Mouse (Mus musculus) midbrain, embryonic 12.5 days (tissue): ENCODE results near the gene Pdzd2. TPM values are rescaled to one million over a fixed set of nuclear protein-coding genes. Genes with fewer than 3 reads are reported as not detected.

Experiments
- ATAC-seq: fragments of 200-750 bp; cut with Nextera tagmentation; 2 replicates; pipeline ENCODE4 v1.8.0; 2017; ENCODE audit warnings: low read depth, moderate TSS enrichment, moderate library complexity; ENCODE audit not compliant: low FRiP score
- H3K27ac ChIP-seq: fragments of 300-500 bp; sonication (generic); replicated peaks from 2 replicates; pipeline ENCODE4 v1.5.1; 2016; ENCODE audit warnings: mild to moderate bottlenecking
- H3K27me3 ChIP-seq: fragments of 300-500 bp; sonication (generic); 2 replicates; pipeline ENCODE4 v1.6.1; 2016; ENCODE audit warnings: mild to moderate bottlenecking
- H3K36me3 ChIP-seq: fragments of 300-500 bp; sonication (generic); 2 replicates; pipeline ENCODE4 v1.6.1; 2016
- H3K4me1 ChIP-seq: fragments of 300-500 bp; sonication (generic); 2 replicates; pipeline ENCODE4 v1.6.1; 2016
- H3K4me2 ChIP-seq: fragments of 300-500 bp; sonication (generic); replicated peaks from 2 replicates; pipeline ENCODE4 v1.6.1; 2016; ENCODE audit warnings: mild to moderate bottlenecking, moderate library complexity
- H3K4me3 ChIP-seq: fragments of 300-500 bp; sonication (generic); 2 replicates; pipeline ENCODE4 v1.5.1; 2016; ENCODE audit warnings: mild to moderate bottlenecking
- H3K9ac ChIP-seq: fragments of 300-500 bp; sonication (generic); replicated peaks from 2 replicates; pipeline ENCODE4 v1.6.1; 2016; ENCODE audit warnings: mild to moderate bottlenecking, moderate library complexity
- H3K9me3 ChIP-seq: fragments of 300-500 bp; sonication (generic); 2 replicates; pipeline ENCODE4 v1.6.1; 2016; ENCODE audit warnings: mild to moderate bottlenecking
- WGBS: fragments of 180-500 bp; shearing (Covaris S2); methylation state at CpG from one replicate; pipeline ENCODE4 v1.1.7; 2016; 5-methylcytosine and 5-hydroxymethylcytosine counted together
- polyA plus RNA-seq: library from polyadenylated mRNA; unstranded; fragments of >200 nt; fragmentation: Nextera tagmentation; extraction: Ambion mirVana; gene quantifications from 2 replicates; pipeline ENCODE4 v1.2.1, GENCODE M21; 2016

Pdzd2 gene
- polyA plus RNA-seq, 1 experiment from 2014 or later, result 9.5 TPM

- Histone ChIP-seq H3K27me3 (peaks cover 8% of the 10 kb centered on the region), H3K4me2 (no peak overlapping the region), H3K4me1 (peaks cover 20% of the 10 kb centered on the region), H3K4me3 (no peak overlapping the region), H3K36me3 (no peaks in the 10 kb centered on the region), H3K9me3 (no peaks in the 10 kb centered on the region), H3K9ac (no peak overlapping the region), H3K27ac (0 out of 2 replicates have a peak overlapping the region, but pooled peaks have one; percentile 20)
- no peak; the same call in none of the 2 replicates for ATAC-seq
- 82% methylated on average over 15 of the region's 15 CpGs for WGBS
Observed at GRCm38 (mm10) chr15:12365416-12366071, 374.2 kb downstream of the Pdzd2 start.

GRCm38 (mm10) chr15:12364096-12364495, 375.6 kb downstream of the Pdzd2 start:
- no peaks in the 10 kb centered on the region for H3K36me3 ChIP-seq
- no peak overlapping the region for H3K27ac ChIP-seq
- H3K27me3 ChIP-seq, result no peaks in the 10 kb centered on the region; the same call in 1 of the 2 replicates
- H3K4me2 ChIP-seq, result no peak overlapping the region
- peaks cover 20% of the 10 kb centered on the region for H3K4me1 ChIP-seq
- WGBS, result 90% methylated on average over 4 of the region's 4 CpGs
- no peak overlapping the region for H3K4me3 ChIP-seq
- H3K9ac ChIP-seq, result no peak overlapping the region
- ATAC-seq, result no peak
- no peaks in the 10 kb centered on the region for H3K9me3 ChIP-seq

- Histone ChIP-seq H3K9me3 (no peaks in the 10 kb centered on the region), H3K4me3 (no peak overlapping the region), H3K36me3 (no peaks in the 10 kb centered on the region), H3K4me2 (no peak overlapping the region), H3K27me3 (no peaks in the 10 kb centered on the region; the same call in 1 of the 2 replicates), H3K9ac (no peak overlapping the region), H3K27ac (no peak overlapping the region), H3K4me1 (peaks cover 13% of the 10 kb centered on the region)
- no peak for ATAC-seq
- 91% methylated on average over 6 of the region's 6 CpGs for WGBS
Observed at GRCm38 (mm10) chr15:12362701-12363040, 377.1 kb downstream of the Pdzd2 start.

GRCm38 (mm10) chr15:12362001-12362700, 377.6 kb downstream of the Pdzd2 start:
- Histone ChIP-seq H3K36me3 (no peaks in the 10 kb centered on the region), H3K9me3 (no peaks in the 10 kb centered on the region), H3K27ac (no peak overlapping the region), H3K4me3 (no peak overlapping the region), H3K9ac (no peak overlapping the region), H3K4me1 (peaks cover 13% of the 10 kb centered on the region), H3K4me2 (no peak overlapping the region), H3K27me3 (no peaks in the 10 kb centered on the region; the same call in 1 of the 2 replicates)
- no peak for ATAC-seq
- WGBS, result 89% methylated on average over 14 of the region's 14 CpGs

- Histone ChIP-seq H3K9ac (no peak overlapping the region), H3K4me1 (peaks cover 3% of the 10 kb centered on the region), H3K4me2 (no peak overlapping the region), H3K36me3 (no peaks in the 10 kb centered on the region; the same call in 1 of the 2 replicates), H3K4me3 (no peak overlapping the region), H3K27ac (no peak overlapping the region), H3K9me3 (no peaks in the 10 kb centered on the region), H3K27me3 (no peaks in the 10 kb centered on the region; the same call in 1 of the 2 replicates)
- 78% methylated on average over 19 of the region's 19 CpGs for WGBS
- ATAC-seq, result no peak
Observed at GRCm38 (mm10) chr15:12360519-12361212, 379.1 kb downstream of the Pdzd2 start.

GRCm38 (mm10) chr15:12358384-12358783, 381.3 kb downstream of the Pdzd2 start:
- Histone ChIP-seq H3K4me3 (no peak overlapping the region), H3K27ac (no peak overlapping the region), H3K36me3 (peaks cover 10% of the 10 kb centered on the region), H3K4me1 (no peaks in the 10 kb centered on the region), H3K9ac (no peak overlapping the region), H3K9me3 (no peaks in the 10 kb centered on the region), H3K4me2 (no peak overlapping the region), H3K27me3 (no peaks in the 10 kb centered on the region)
- WGBS, result 96% methylated on average over 5 of the region's 5 CpGs
- ATAC-seq, result no peak

- H3K27me3 ChIP-seq, result no peaks in the 10 kb centered on the region
- no peaks in the 10 kb centered on the region for H3K4me1 ChIP-seq
- H3K27ac ChIP-seq, result no peak overlapping the region
- no peak overlapping the region for H3K4me3 ChIP-seq
- H3K4me2 ChIP-seq, result no peak overlapping the region
- peaks cover 19% of the 10 kb centered on the region for H3K36me3 ChIP-seq
- no peaks in the 10 kb centered on the region for H3K9me3 ChIP-seq
- H3K9ac ChIP-seq, result no peak overlapping the region
- ATAC-seq, result no peak
Observed at GRCm38 (mm10) chr15:12357459-12357858, 382.3 kb downstream of the Pdzd2 start.

- Histone ChIP-seq H3K27me3 (no peaks in the 10 kb centered on the region), H3K9me3 (no peaks in the 10 kb centered on the region), H3K4me1 (no peaks in the 10 kb centered on the region), H3K9ac (no peak overlapping the region), H3K4me3 (no peak overlapping the region), H3K4me2 (no peak overlapping the region), H3K27ac (no peak overlapping the region), H3K36me3 (peaks cover 32% of the 10 kb centered on the region)
- no peak for ATAC-seq
- WGBS, result 90% methylated on average over 7 of the region's 7 CpGs
Observed at GRCm38 (mm10) chr15:12355907-12356306, 383.8 kb downstream of the Pdzd2 start.

- H3K27me3 ChIP-seq, result no peaks in the 10 kb centered on the region
- no peaks in the 10 kb centered on the region for H3K4me1 ChIP-seq
- H3K4me3 ChIP-seq, result no peak overlapping the region
- WGBS, result 90% methylated on average over 6 of the region's 6 CpGs
- ATAC-seq, result no peak
- H3K27ac ChIP-seq, result no peak overlapping the region
- peaks cover 33% of the 10 kb centered on the region for H3K36me3 ChIP-seq
- H3K9me3 ChIP-seq, result no peaks in the 10 kb centered on the region
- H3K9ac ChIP-seq, result no peak overlapping the region
- H3K4me2 ChIP-seq, result no peak overlapping the region
Observed at GRCm38 (mm10) chr15:12355261-12355660, 384.5 kb downstream of the Pdzd2 start.

GRCm38 (mm10) chr15:12354281-12354810, 385.4 kb downstream of the Pdzd2 start:
- 88% methylated on average over 2 of the region's 2 CpGs for WGBS
- peaks cover 43% of the 10 kb centered on the region for H3K36me3 ChIP-seq

GRCm38 (mm10) chr15:12351470-12351869, 388.3 kb downstream of the Pdzd2 start:
- H3K9me3 ChIP-seq, result no peaks in the 10 kb centered on the region
- peaks cover 51% of the 10 kb centered on the region for H3K36me3 ChIP-seq
- no peak overlapping the region for H3K4me3 ChIP-seq
- no peaks in the 10 kb centered on the region for H3K4me1 ChIP-seq
- ATAC-seq, result no peak
- 96% methylated on average over 7 of the region's 7 CpGs for whole genome bisulfite sequencing
- no peaks in the 10 kb centered on the region for H3K27me3 ChIP-seq
- H3K27ac ChIP-seq, result no peak overlapping the region
- no peak overlapping the region for H3K9ac ChIP-seq
- H3K4me2 ChIP-seq, result no peak overlapping the region

More at GRCm38 (mm10) chr15:12354281-12354810, 385.4 kb downstream of the Pdzd2 start:
- no peaks in the 10 kb centered on the region for H3K27me3 ChIP-seq
- no peaks in the 10 kb centered on the region for H3K9me3 ChIP-seq
- no peak for ATAC-seq
- no peak overlapping the region for H3K4me2 ChIP-seq
- H3K4me1 ChIP-seq, result no peaks in the 10 kb centered on the region
- no peak overlapping the region for H3K27ac ChIP-seq
- no peak overlapping the region for H3K4me3 ChIP-seq
- H3K9ac ChIP-seq, result no peak overlapping the region

- Histone ChIP-seq H3K9ac (no peak overlapping the region), H3K27me3 (no peaks in the 10 kb centered on the region), H3K4me2 (no peak overlapping the region), H3K27ac (no peak overlapping the region), H3K4me3 (no peak overlapping the region), H3K4me1 (no peaks in the 10 kb centered on the region), H3K36me3 (peaks cover 58% of the 10 kb centered on the region), H3K9me3 (no peaks in the 10 kb centered on the region)
- 94% methylated on average over 5 of the region's 5 CpGs for WGBS
- no peak for ATAC-seq
Observed at GRCm38 (mm10) chr15:12349840-12350239, 389.9 kb downstream of the Pdzd2 start.
